Mouse (Mus musculus) neural tube, embryonic 14.5 days (tissue): ENCODE results near the gene Klhl33. TPM values are rescaled to one million over a fixed set of nuclear protein-coding genes. Genes with fewer than 3 reads are reported as not detected.
"Not testable (repeated sequence)": the region's sequence is repeated elsewhere in the genome, so short reads cannot be mapped to it uniquely, and the experiment has no call there.

Source experiments
- ATAC-seq: fragments of 200-750 bp; cut with Nextera tagmentation; 2 replicates; pipeline ENCODE4 v1.8.0; 2017; ENCODE audit warnings: low read depth, mild to moderate bottlenecking, moderate TSS enrichment, moderate library complexity
- H3K27ac ChIP-seq: fragments of 300-500 bp; sonication (generic); 2 replicates; pipeline ENCODE4 v1.5.1; 2014; ENCODE audit warnings: low read depth, mild to moderate bottlenecking, control low read depth, low read length, moderate library complexity, mixed read lengths
- H3K27me3 ChIP-seq: fragments of 300-500 bp; sonication (generic); 2 replicates; pipeline ENCODE4 v1.6.1; 2014; ENCODE audit warnings: low read length; ENCODE audit not compliant: control insufficient read depth, insufficient read depth
- H3K36me3 ChIP-seq: fragments of 300-500 bp; sonication (generic); 2 replicates; pipeline ENCODE4 v1.6.1; 2014; ENCODE audit warnings: low read length, mixed read lengths; ENCODE audit not compliant: control insufficient read depth, insufficient read depth
- H3K4me1 ChIP-seq: fragments of 300-500 bp; sonication (generic); 2 replicates; pipeline ENCODE4 v1.6.1; 2014; ENCODE audit warnings: low read length; ENCODE audit not compliant: control insufficient read depth, insufficient read depth
- H3K4me2 ChIP-seq: fragments of 300-500 bp; sonication (generic); 2 replicates; pipeline ENCODE4 v1.6.1; 2014; ENCODE audit warnings: mild to moderate bottlenecking, low read depth, low read length, control low read depth
- H3K4me3 ChIP-seq: fragments of 300-500 bp; sonication (generic); 2 replicates; pipeline ENCODE4 v1.5.1; 2014; ENCODE audit warnings: low read depth, low read length, control low read depth, mixed read lengths
- H3K9ac ChIP-seq: fragments of 300-500 bp; sonication (generic); replicated peaks from 2 replicates; pipeline ENCODE4 v1.6.1; 2014; ENCODE audit warnings: low read depth, mild to moderate bottlenecking, control low read depth, low read length, mixed read lengths
- H3K9me3 ChIP-seq: fragments of 300-500 bp; sonication (generic); 2 replicates; pipeline ENCODE4 v1.6.1; 2016; ENCODE audit warnings: low read length; ENCODE audit not compliant: control insufficient read depth
- WGBS: fragments of 180-500 bp; shearing (Covaris S2); extraction: QIAGEN DNeasy Blood & Tissue Kit; methylation state at CpG from one replicate; pipeline ENCODE4 v1.1.7; 2014; 5-methylcytosine and 5-hydroxymethylcytosine counted together
- polyA plus RNA-seq: library from polyadenylated mRNA; unstranded; fragments of >200 nt; fragmentation: Nextera tagmentation; extraction: Ambion mirVana; gene quantifications from 2 replicates; pipeline ENCODE4 v1.2.1, GENCODE M21; 2014

Gene Klhl33
- polyA plus RNA-seq, 1 experiment from 2014 or later: 2.5 TPM

GRCm38 (mm10) chr14:50870805-50871143, 26.5 kb downstream of the Klhl33 start:
- 21% methylated on average over 5 of the region's 5 CpGs for whole genome bisulfite sequencing
- H3K27ac ChIP-seq: peak overlapping the region; percentile 1; the same call in 1 of the 2 replicates
- H3K27me3 ChIP-seq: no peaks in the 10 kb centered on the region
- no peaks in the 10 kb centered on the region for H3K36me3 ChIP-seq
- ATAC-seq: peak; percentile 13; the same call in 1 of the 2 replicates
- peaks cover 6% of the 10 kb centered on the region; the same call in 1 of the 2 replicates for H3K4me1 ChIP-seq
- peak overlapping the region; percentile 29 for H3K9ac ChIP-seq
- H3K4me2 ChIP-seq: peak overlapping the region; percentile 70
- H3K4me3 ChIP-seq: peak overlapping the region; percentile 36
- H3K9me3 ChIP-seq: no peaks in the 10 kb centered on the region

- Histone ChIP-seq H3K36me3 (no peaks in the 10 kb centered on the region), H3K4me3 (peak within 1 kb of the TSS; percentile 36), H3K27ac (peak within 1 kb of the TSS; percentile 1; the same call in 1 of the 2 replicates), H3K4me1 (peaks cover 6% of the 10 kb centered on the region; the same call in 1 of the 2 replicates), H3K4me2 (peak within 1 kb of the TSS; percentile 70), H3K27me3 (no peaks in the 10 kb centered on the region), H3K9me3 (no peaks in the 10 kb centered on the region), H3K9ac (peak within 1 kb of the TSS; percentile 29)
- ATAC-seq: peak; percentile 94
- WGBS: 6% methylated on average over 32 of the region's 32 CpGs
These were observed 27.2 kb downstream of the Klhl33 start, which contains the start of gene Tep1 for GRCm38 (mm10) chr14:50869889-50870804. TSS of gene Tep1 (minus strand) at chr14:50870560.

GRCm38 (mm10) chr14:50868656-50869055, 28.7 kb downstream of the Klhl33 start:
- H3K36me3 ChIP-seq: no peaks in the 10 kb centered on the region
- H3K4me2 ChIP-seq: no peak overlapping the region
- 95% methylated on average over 5 of the region's 5 CpGs for WGBS
- no peak for ATAC-seq
- no peaks in the 10 kb centered on the region for H3K9me3 ChIP-seq
- no peak overlapping the region for H3K4me3 ChIP-seq
- no peaks in the 10 kb centered on the region for H3K27me3 ChIP-seq
- H3K27ac ChIP-seq: no peak overlapping the region
- H3K4me1 ChIP-seq: peaks cover 6% of the 10 kb centered on the region; the same call in 1 of the 2 replicates
- H3K9ac ChIP-seq: no peak overlapping the region

GRCm38 (mm10) chr14:50868211-50868610, 29.1 kb downstream of the Klhl33 start:
- 79% methylated on average over 4 of the region's 4 CpGs for WGBS
- Histone ChIP-seq H3K4me2 (no peak overlapping the region), H3K9me3 (no peaks in the 10 kb centered on the region), H3K4me3 (no peak overlapping the region), H3K36me3 (no peaks in the 10 kb centered on the region), H3K4me1 (peaks cover 6% of the 10 kb centered on the region; the same call in 1 of the 2 replicates), H3K9ac (no peak overlapping the region), H3K27ac (no peak overlapping the region), H3K27me3 (no peaks in the 10 kb centered on the region)
- ATAC-seq: no peak

GRCm38 (mm10) chr14:50866966-50867365, 30.3 kb downstream of the Klhl33 start:
- Histone ChIP-seq H3K36me3 (no peaks in the 10 kb centered on the region), H3K27ac (no peak overlapping the region), H3K4me2 (no peak overlapping the region), H3K27me3 (no peaks in the 10 kb centered on the region), H3K9ac (no peak overlapping the region), H3K9me3 (no peaks in the 10 kb centered on the region), H3K4me3 (no peak overlapping the region), H3K4me1 (peaks cover 6% of the 10 kb centered on the region; the same call in 1 of the 2 replicates)
- WGBS: 92% methylated on average over 3 of the region's 3 CpGs
- no peak for ATAC-seq

- H3K4me1 ChIP-seq, H3K27ac ChIP-seq, H3K4me3 ChIP-seq, H3K9me3 ChIP-seq, ATAC-seq, H3K27me3 ChIP-seq, H3K4me2 ChIP-seq, H3K9ac ChIP-seq, H3K36me3 ChIP-seq: not testable (repeated sequence)
These were observed 32.3 kb downstream of the Klhl33 start for GRCm38 (mm10) chr14:50865005-50865404.

GRCm38 (mm10) chr14:50862641-50863040, 34.7 kb downstream of the Klhl33 start:
- Histone ChIP-seq H3K27me3 (no peaks in the 10 kb centered on the region), H3K36me3 (no peaks in the 10 kb centered on the region), H3K4me1 (no peaks in the 10 kb centered on the region), H3K4me3 (no peak overlapping the region), H3K4me2 (no peak overlapping the region), H3K27ac (no peak overlapping the region), H3K9ac (no peak overlapping the region), H3K9me3 (no peaks in the 10 kb centered on the region)
- ATAC-seq: no peak
- 94% methylated on average over 10 of the region's 10 CpGs for WGBS

- no peak for ATAC-seq
- Histone ChIP-seq H3K27ac (no peak overlapping the region), H3K4me3 (no peak overlapping the region), H3K9ac (no peak overlapping the region), H3K36me3 (no peaks in the 10 kb centered on the region), H3K9me3 (no peaks in the 10 kb centered on the region), H3K27me3 (no peaks in the 10 kb centered on the region), H3K4me2 (no peak overlapping the region), H3K4me1 (no peaks in the 10 kb centered on the region)
- WGBS: 91% methylated on average over 5 of the region's 5 CpGs
These were observed 41.5 kb downstream of the Klhl33 start for GRCm38 (mm10) chr14:50855788-50856187.
